ENCODE assay signal across 10 mouse cellular contexts in the genomic region with DNA sequence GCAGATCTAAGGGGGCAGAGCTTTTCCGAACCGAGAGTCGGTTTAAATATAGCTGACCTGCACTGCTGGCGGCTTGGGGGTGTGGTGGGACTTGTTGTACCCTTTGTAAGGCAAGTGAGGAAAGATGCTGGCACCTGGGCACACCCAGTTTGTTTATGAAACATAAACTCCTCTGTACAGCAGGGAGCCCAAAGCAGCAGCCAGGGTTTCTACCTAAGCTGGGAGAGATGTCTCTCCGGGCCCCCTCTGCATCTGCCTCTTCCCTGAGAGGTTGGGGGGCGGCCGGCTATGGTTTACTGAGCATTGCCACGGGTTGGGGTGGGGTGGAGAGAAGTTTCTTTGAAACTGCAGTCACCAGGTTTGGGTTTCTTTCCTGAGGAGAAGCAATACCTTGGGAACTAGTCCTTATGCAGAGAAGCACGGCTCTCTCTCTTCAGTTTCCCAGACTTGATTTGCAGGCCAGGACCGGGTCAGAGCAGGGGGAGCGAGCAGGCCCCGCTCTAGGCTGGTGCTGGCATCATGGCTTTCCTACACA. TPM values are rescaled to one million over a fixed set of nuclear protein-coding genes. Genes with fewer than 3 reads are reported as not detected.
DNase-seq lines count a peak whose midpoint lies in the region; ATAC-seq and TF ChIP-seq lines count a peak whose summit lies in the region.
"Had no signal": no experiment of that assay in that cellular context is flagged by ENCODE, and none has a peak within 500 bp of the region (broad histone marks: within the 10 kb centered on the region; RNA-seq: fewer than 3 reads in every experiment).

No protein-coding gene starts in this region.

- H3K27ac ChIP-seq in kidney, postnatal 0 days: peak overlapping the region; percentile 93
- H3K27ac ChIP-seq in forebrain, embryonic 10.5 days: peak overlapping the region; percentile 86
- H3K27ac ChIP-seq in limb, embryonic 11.5 days (replicated peaks; ENCODE audit: low read depth, low read length): peak overlapping the region; percentile 73
- H3K27ac ChIP-seq in neural tube, embryonic 14.5 days (ENCODE audit: low read depth, low read length): peak overlapping the region; percentile 48; the same call in 1 of the 2 replicates

- H3K9me3 ChIP-seq in kidney, postnatal 0 days (replicated peaks; ENCODE audit: low read length): no peaks in the 10 kb centered on the region
- no peaks in the 10 kb centered on the region for H3K9me3 ChIP-seq in forebrain, embryonic 10.5 days
- no peaks in the 10 kb centered on the region for H3K9me3 ChIP-seq in limb, embryonic 11.5 days (ENCODE audit: control insufficient read depth, low read length)
- H3K9me3 ChIP-seq in neural tube, embryonic 14.5 days (ENCODE audit: control insufficient read depth, low read length): no peaks in the 10 kb centered on the region

- 18% methylated on average over 12 of the region's 12 CpGs for whole genome bisulfite sequencing in kidney, postnatal 0 days
- WGBS in forebrain, embryonic 10.5 days: 39% methylated on average over 12 of the region's 12 CpGs
- WGBS in limb, embryonic 11.5 days: 40% methylated on average over 12 of the region's 12 CpGs
- WGBS in neural tube, embryonic 14.5 days: 40% methylated on average over 12 of the region's 12 CpGs

- H3K4me1 ChIP-seq in kidney, postnatal 0 days (replicated peaks; ENCODE audit: insufficient read depth, low read length): peaks cover 49% of the 10 kb centered on the region
- peaks cover 72% of the 10 kb centered on the region for H3K4me1 ChIP-seq in forebrain, embryonic 10.5 days
- peaks cover 37% of the 10 kb centered on the region for H3K4me1 ChIP-seq in limb, embryonic 11.5 days (ENCODE audit: control insufficient read depth, insufficient read depth, low read length)
- H3K4me1 ChIP-seq in neural tube, embryonic 14.5 days (ENCODE audit: control insufficient read depth, insufficient read depth, low read length): peaks cover 45% of the 10 kb centered on the region

- TF ChIP-seq CTCF in kidney, postnatal 0 days (IDR thresholded peaks at IDR 0.05; ENCODE audit: low read depth): no peak

- H3K9ac ChIP-seq in kidney, postnatal 0 days (ENCODE audit: low read depth, low read length): peak overlapping the region; percentile 58; the same call in 1 of the 2 replicates
- no peak overlapping the region for H3K9ac ChIP-seq in limb, embryonic 11.5 days (ENCODE audit: low read length)
- 0 out of 2 replicates have a peak overlapping the region, but pooled peaks have one; percentile 21 for H3K9ac ChIP-seq in neural tube, embryonic 14.5 days (replicated peaks; ENCODE audit: low read depth, low read length)

- 0 out of 2 replicates have a peak overlapping the region, but pooled peaks have one; percentile 35 for H3K4me3 ChIP-seq in kidney, postnatal 0 days (replicated peaks; ENCODE audit: low read depth, low read length)
- H3K4me3 ChIP-seq in forebrain, embryonic 10.5 days: peak overlapping the region; percentile 44
- peak overlapping the region; percentile 25 for H3K4me3 ChIP-seq in limb, embryonic 11.5 days (ENCODE audit: low read depth, low read length)
- no peak overlapping the region for H3K4me3 ChIP-seq in neural tube, embryonic 14.5 days (ENCODE audit: low read depth, low read length)

- ATAC-seq in kidney, postnatal 0 days (replicated peaks; ENCODE audit: low FRiP score, low read depth): no peak
- no peak; the same call in 1 of the 2 replicates for ATAC-seq in limb, embryonic 11.5 days (ENCODE audit: insufficient number of reproducible peaks, low FRiP score, low TSS enrichment, low read depth)
- no peak for ATAC-seq in neural tube, embryonic 14.5 days (ENCODE audit: low read depth)

- H3K27me3 ChIP-seq in kidney, postnatal 0 days (ENCODE audit: insufficient read depth, low read length): no peaks in the 10 kb centered on the region
- no peaks in the 10 kb centered on the region for H3K27me3 ChIP-seq in forebrain, embryonic 10.5 days (ENCODE audit: poor library complexity, severe bottlenecking)
- no peaks in the 10 kb centered on the region for H3K27me3 ChIP-seq in limb, embryonic 11.5 days (ENCODE audit: control insufficient read depth, insufficient read depth, low read length)
- no peaks in the 10 kb centered on the region for H3K27me3 ChIP-seq in neural tube, embryonic 14.5 days (ENCODE audit: control insufficient read depth, insufficient read depth, low read length)

- DNase-seq in kidney, postnatal 0 days (ENCODE audit: low spot score): no peak
- DNase-seq in kidney, postnatal 14 days: no peak
- DNase-seq in forebrain, embryonic 10.5 days (ENCODE audit: extremely low spot score, low spot score): no peak
- no peak for DNase-seq in limb, embryonic 11.5 days (ENCODE audit: low spot score)
- no peak for DNase-seq in left cerebral cortex, postnatal 36 days (ENCODE audit: low spot score in 2 of 2)
- no peak for DNase-seq in adrenal gland, adult 18-20 months (ENCODE audit: low spot score in 2 of 2)
- no peak for DNase-seq in cerebellum, postnatal 25 days

- peak overlapping the region; percentile 63 for H3K4me2 ChIP-seq in kidney, postnatal 0 days (ENCODE audit: low read length)
- H3K4me2 ChIP-seq in limb, embryonic 11.5 days (ENCODE audit: low read depth, severe bottlenecking): peak overlapping the region; percentile 54
- H3K4me2 ChIP-seq in neural tube, embryonic 14.5 days (ENCODE audit: low read depth, low read length): peak overlapping the region; percentile 33

- H3K36me3 ChIP-seq in kidney, postnatal 0 days (ENCODE audit: insufficient read depth, low read length): no peaks in the 10 kb centered on the region
- peaks cover 35% of the 10 kb centered on the region for H3K36me3 ChIP-seq in forebrain, embryonic 10.5 days (replicated peaks)
- H3K36me3 ChIP-seq in limb, embryonic 11.5 days (ENCODE audit: control insufficient read depth, insufficient read depth, low read length): peaks cover 6% of the 10 kb centered on the region; the same call in 1 of the 2 replicates
- H3K36me3 ChIP-seq in neural tube, embryonic 14.5 days (ENCODE audit: control insufficient read depth, insufficient read depth, low read length): no peaks in the 10 kb centered on the region

- intact Hi-C loops in left cerebral cortex, postnatal 36 days (cut with DNase I): no loop called here

RNA-seq across cellular contexts. Expression of a gene that starts 23.8 kb away (rescaled TPM):
- polyA plus RNA-seq in kidney, postnatal 0 days (2015; fragmentation: Nextera tagmentation; extraction: Ambion mirVana): 35.6 and 39.9 TPM in 2 replicates
- polyA plus RNA-seq in forebrain, embryonic 10.5 days (2016; fragmentation: Nextera tagmentation; extraction: Ambion mirVana): 38.4 and 43.4 TPM in 2 replicates
- polyA plus RNA-seq in limb, embryonic 11.5 days (2014; fragmentation: Nextera tagmentation; extraction: Ambion mirVana): 40.4 and 40.8 TPM in 2 replicates
- 28.2 and 35.2 TPM in 2 replicates for polyA plus RNA-seq in neural tube, embryonic 14.5 days (2014; fragmentation: Nextera tagmentation; extraction: Ambion mirVana)
- 10 to 100 TPM; 34.2 to 38.3 TPM for total RNA-seq in left cerebral cortex, postnatal 36 days (2021)
- total RNA-seq in adrenal gland, adult 18-20 months (2021): 100 to 1,000 TPM in 1 of 2 experiments, 10 to 100 TPM in 1; 86.9 to 179 TPM

RNA-seq across cellular contexts. Expression of a gene that starts 49.6 kb away (rescaled TPM):
- 47.1 and 50.0 TPM in 2 replicates for polyA plus RNA-seq in kidney, postnatal 0 days (2015; fragmentation: Nextera tagmentation; extraction: Ambion mirVana)
- polyA plus RNA-seq in forebrain, embryonic 10.5 days (2016; fragmentation: Nextera tagmentation; extraction: Ambion mirVana): 16.6 and 17.9 TPM in 2 replicates
- polyA plus RNA-seq in limb, embryonic 11.5 days (2014; fragmentation: Nextera tagmentation; extraction: Ambion mirVana): 15.2 and 15.6 TPM in 2 replicates
- 10.5 and 10.7 TPM in 2 replicates for polyA plus RNA-seq in neural tube, embryonic 14.5 days (2014; fragmentation: Nextera tagmentation; extraction: Ambion mirVana)
- total RNA-seq in left cerebral cortex, postnatal 36 days (2021): 1 to 10 TPM; 4.3 to 7.1 TPM
- total RNA-seq in adrenal gland, adult 18-20 months (2021): 1 to 10 TPM; 8.1 to 8.3 TPM

RNA-seq across cellular contexts. Expression of a gene that starts 49.7 kb away (rescaled TPM):
- 96.6 and 105 TPM in 2 replicates for polyA plus RNA-seq in kidney, postnatal 0 days (2015; fragmentation: Nextera tagmentation; extraction: Ambion mirVana)
- polyA plus RNA-seq in forebrain, embryonic 10.5 days (2016; fragmentation: Nextera tagmentation; extraction: Ambion mirVana): 196 and 201 TPM in 2 replicates
- 128 and 133 TPM in 2 replicates for polyA plus RNA-seq in limb, embryonic 11.5 days (2014; fragmentation: Nextera tagmentation; extraction: Ambion mirVana)
- 134 and 160 TPM in 2 replicates for polyA plus RNA-seq in neural tube, embryonic 14.5 days (2014; fragmentation: Nextera tagmentation; extraction: Ambion mirVana)
- 100 to 1,000 TPM; 112 to 120 TPM for total RNA-seq in left cerebral cortex, postnatal 36 days (2021)
- 10 to 100 TPM; 56.9 to 64.9 TPM for total RNA-seq in adrenal gland, adult 18-20 months (2021)

RNA-seq across cellular contexts. Expression of a gene that starts 50.2 kb away (rescaled TPM):
- polyA plus RNA-seq in kidney, postnatal 0 days (2015; fragmentation: Nextera tagmentation; extraction: Ambion mirVana): not detected in 2 replicates
- not detected in 2 replicates for polyA plus RNA-seq in forebrain, embryonic 10.5 days (2016; fragmentation: Nextera tagmentation; extraction: Ambion mirVana)
- polyA plus RNA-seq in limb, embryonic 11.5 days (2014; fragmentation: Nextera tagmentation; extraction: Ambion mirVana): not detected in 2 replicates
- polyA plus RNA-seq in neural tube, embryonic 14.5 days (2014; fragmentation: Nextera tagmentation; extraction: Ambion mirVana): 0.35 TPM in 1 of 2 replicates, not detected in the other
- total RNA-seq in left cerebral cortex, postnatal 36 days (2021): not detected
- 1 to 10 TPM; 2.1 to 4.8 TPM for total RNA-seq in adrenal gland, adult 18-20 months (2021)
- total RNA-seq: MEL had no signal
- polyA plus RNA-seq: urinary bladder, adult 2 months had no signal
